Mouse (Mus musculus) gastrocnemius, postnatal 14 days (tissue): ENCODE results near the gene Gm4981. TPM values are rescaled to one million over a fixed set of nuclear protein-coding genes. Genes with fewer than 3 reads are reported as not detected.
"Not testable (repeated sequence)": the region's sequence is repeated elsewhere in the genome, so short reads cannot be mapped to it uniquely, and the experiment has no call there.

Experiments used
- DNase-seq: peaks from one replicate; pipeline ENCODE4 v3.0.0; 2021; ENCODE audit warnings: mixed read lengths
- intact Hi-C: fragments of 180-260 bp; cut with DNase I; formaldehyde crosslinking; loops from one replicate; pipeline ENCODE4 v1.15.1; 2025; ENCODE audit warnings: low total_unique reads
- total RNA-seq, 2 experiments: library from RNA; stranded (reverse); gene quantifications; 2 replicates each; pipeline ENCODE4 v1.2.3; 2021

Gm4981 gene
- total RNA-seq, 2 experiments from 2014 or later: not detected

DNA sequence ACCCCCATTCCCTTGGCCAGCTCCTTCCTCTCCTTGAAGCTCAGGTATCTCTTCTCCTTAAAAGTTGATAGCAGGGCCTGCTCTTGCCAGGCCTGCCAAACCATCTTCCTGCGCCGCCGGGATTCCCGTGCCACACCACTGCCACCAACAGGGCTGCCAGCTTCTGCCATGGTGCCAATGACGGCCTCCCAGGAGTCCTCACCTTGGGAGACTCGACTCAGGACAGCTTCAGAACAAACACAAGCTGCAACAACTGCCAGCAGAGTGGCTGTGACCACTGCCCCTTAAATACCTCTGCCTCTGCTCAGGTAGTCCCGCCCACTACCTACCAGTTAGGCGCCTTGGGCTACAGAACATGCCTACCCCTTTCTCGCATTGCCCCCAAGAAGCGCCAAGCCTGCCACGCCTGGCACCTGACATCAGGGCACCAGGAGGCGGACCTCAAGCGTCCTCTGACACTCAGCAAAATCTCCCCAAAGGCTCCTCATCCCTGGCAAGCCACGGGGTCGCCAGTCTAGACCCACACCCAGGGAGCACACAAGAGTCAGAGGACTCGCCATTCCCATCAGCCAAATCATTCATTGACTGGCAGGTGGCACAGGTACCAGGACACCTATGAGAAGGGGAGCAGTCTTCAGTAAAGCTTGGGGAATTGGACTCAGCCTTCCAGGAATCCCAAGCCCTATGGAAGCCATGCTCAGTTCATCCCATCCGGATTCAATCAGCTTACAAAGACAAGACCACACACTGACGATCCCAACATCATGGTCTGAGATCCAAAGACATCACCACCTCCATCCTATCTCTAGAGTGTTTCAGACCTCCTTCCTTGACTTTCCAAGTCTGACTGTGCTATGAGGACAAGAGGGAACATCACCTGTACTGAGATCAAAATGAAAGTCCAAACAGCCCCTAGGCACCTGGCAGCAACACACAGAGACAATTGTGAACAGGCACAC, 11.4 kb downstream of the Gm4981 start, which contains the start of gene AW822073:
AW822073 (minus strand) TSS at position 104 of the 959 bp plus-strand sequence.
- intact Hi-C loops: not testable (repeated sequence)
- DNase-seq: peak; percentile 57

DNA sequence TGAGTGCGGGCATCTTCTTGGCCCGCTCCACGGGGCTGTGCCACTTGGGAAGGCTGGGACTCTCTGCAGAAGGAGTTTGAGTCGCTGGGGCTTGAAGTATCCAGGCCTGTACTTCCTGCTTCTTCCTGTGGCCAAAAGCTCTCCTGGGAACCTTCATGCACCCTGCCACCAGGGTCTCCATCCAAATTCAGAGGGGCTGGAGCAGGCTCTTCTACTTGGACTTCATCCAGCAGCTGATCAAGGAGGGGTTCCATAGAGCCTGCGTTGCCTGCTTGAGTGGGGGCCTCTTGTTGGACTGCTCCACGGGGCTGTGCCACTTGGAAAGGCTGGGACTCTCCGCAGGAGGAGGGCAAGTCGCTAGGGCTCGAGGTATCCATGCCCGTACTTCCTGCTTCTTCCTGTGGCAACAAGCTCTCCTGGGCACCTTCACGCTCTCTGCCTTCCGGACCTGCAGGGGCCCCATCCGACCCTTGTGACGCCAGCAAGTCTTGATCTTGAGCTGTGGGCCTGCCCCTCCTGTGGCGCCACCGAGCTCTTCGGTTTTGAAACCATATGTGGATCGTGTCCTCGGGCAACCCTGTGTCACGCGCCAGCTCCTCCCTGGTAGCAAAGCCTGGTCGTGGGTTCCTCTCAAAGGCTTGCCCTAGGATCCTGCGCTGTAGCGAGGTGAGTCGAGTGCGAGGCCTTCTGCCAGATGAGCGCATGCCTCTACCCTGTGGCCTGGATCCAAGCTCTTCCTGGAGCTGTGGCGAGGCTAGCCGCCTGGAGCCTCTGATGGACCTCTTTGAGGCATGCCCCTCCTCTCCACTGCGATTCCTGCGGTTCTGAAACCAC, 12.3 kb downstream of the Gm4981 start:
- intact Hi-C loops: not testable (repeated sequence)

DNA sequence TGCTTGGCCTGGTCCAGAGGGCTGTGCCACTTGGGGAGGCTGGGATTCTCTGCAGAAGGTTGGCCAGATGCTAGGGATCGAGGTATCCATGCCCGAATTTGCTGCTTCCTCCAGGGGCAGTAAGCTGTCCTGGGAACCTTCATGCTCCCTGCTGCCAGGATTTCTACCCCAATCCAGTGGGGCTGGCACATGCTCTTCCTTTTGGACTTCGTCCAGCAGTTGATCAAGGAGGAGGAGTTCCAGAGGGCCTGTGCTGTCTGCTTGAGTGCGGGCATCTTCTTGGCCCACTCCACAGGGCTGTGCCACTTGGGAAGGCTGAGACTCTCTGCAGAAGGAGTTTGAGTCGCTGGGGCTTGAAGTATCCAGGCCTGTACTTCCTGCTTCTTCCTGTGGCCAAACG, 13.3 kb downstream of the Gm4981 start:
- DNase-seq, intact Hi-C loops: not testable (repeated sequence)

More for the DNA sequence above, 12.3 kb downstream of the Gm4981 start:
- peak; percentile 81 for DNase-seq

DNA sequence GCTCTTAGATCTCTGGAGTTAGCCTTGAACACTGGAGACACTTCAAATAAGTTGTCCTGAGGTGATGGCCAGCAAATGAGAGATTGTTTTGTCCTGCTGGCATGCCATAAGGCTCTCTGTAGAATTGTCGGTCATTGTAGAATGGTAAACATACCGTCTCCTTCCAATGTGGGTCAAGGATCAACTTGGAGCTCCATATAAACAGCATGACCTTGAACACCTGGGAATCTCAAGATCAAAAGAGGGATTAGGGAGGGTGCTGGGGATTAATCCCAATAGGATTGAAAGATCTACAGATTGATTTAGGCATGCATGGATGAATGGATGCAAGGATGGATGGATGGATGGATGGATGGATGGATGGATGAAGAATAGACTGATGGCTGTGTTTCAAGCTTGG, 14.9 kb downstream of the Gm4981 start:
- DNase-seq, intact Hi-C loops: not testable (repeated sequence)

DNA sequence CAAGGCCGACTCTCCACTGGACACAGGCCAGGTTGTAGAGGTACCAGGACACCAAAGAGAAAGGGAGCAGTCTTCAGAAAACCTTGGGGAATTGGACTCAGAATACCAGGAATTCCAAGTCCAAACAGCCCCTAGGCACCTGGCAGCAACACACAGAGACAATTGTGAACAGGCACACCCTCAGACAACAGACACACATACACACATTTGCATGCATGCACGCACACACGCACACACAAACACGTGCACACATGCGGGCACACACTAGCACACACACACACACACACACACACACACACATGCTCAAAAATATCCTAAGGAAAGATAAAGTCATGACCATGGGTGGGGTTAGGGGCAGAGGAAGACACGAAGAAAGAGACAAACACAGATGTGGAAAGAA, 15.8 kb downstream of the Gm4981 start:
- peak; percentile 38 for DNase-seq
- intact Hi-C loops: no loop called here

DNA sequence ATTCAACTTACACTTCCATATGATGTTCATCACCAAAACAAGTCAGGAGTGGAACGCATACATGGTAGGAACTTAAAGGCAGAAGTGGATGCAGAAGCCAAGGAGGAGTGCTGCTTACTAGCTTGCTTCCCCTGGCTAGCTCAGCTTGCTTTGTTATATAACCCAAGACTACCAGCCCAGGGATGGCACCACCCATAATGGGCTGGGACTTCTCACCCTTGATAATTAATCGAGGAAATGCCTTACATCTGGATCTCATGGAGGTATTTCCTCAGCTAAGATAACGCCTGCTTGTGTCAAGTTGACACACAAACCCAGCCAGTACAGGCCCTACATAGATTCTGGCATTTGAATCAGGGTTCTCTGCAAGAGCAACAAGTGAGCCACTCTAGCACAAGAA, 19.1 kb downstream of the Gm4981 start:
- DNase-seq: no peak
- intact Hi-C loops: no loop called here

DNA sequence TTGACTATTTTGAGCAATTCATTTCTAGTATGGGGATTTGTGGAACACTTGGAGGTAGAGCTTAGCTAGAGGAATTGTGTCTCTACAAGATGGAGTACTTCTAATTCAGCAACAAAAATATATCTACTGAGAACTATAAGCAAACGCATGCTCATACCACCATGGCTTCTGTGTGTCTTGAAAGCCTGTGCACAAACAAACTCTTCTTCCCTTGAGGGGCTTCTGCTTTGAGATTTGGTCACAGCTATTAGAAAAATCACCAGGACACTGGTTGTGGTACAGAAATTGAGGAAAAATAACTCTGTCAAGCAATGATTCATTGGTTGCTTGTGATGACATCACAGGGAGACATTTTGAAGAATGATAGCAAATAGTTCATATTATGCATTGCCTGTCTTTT, 21.1 kb downstream of the Gm4981 start:
- DNase-seq: no peak
- intact Hi-C loops: no loop called here

DNA sequence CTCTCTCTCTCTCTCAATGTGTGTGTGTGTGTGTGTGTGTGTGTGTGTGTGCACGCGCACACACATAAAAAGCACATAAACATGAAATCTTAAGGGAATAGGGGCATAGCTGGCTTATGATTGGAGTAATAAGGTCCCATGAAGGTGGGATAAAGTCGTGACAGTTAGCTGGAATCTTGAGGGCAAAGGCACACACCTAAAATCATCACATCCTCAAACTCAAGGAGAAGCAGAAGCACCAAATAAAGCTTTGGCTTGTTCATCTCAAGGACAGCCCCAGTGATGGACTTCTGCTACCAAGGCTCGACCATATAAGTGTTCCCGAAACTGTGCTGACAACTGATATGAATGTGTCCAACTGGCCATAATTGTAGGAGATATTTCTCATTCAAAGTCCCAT, 21.6 kb downstream of the Gm4981 start:
- no peak for DNase-seq
- intact Hi-C loops: no loop called here

DNA sequence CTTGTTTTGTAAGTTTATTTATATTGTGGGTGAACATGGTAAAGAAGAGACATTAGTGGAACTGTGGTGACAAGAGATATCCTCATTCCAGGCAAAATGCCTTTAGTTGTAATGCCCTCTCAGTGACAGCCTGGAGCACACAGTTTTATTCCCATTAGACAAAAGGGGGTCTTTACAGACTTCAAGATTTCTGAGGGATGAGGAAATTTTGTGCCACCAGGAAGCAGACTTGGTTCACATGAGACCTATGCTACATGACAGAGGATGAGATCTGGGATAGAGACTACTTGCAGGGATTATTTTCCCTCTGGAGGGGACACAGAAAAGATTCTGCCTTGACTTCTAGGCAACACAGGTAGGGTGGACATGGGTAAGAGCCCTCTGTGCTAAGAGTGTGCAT, 22.0 kb downstream of the Gm4981 start:
- DNase-seq: no peak
- intact Hi-C loops: no loop called here

DNA sequence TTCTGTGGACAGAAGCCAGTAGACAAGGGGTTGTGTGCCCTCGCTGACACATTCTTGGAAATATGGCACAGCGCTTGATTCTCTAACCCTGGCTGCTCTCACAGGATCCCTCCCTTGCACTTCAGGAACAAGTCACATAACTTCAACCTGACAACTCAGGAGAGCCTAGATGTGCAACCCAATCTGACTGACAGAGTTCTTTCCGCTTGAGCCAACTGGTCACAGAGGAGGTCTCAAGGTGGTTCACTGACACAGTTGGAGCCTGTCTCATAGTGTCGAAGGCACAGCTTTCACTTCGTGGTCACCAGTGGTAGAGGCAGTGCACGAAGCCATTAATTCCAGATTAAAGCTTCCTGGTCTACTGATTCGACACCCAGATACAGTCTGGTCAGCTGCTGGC, 24.3 kb downstream of the Gm4981 start:
- DNase-seq: no peak
- intact Hi-C loops: no loop called here

DNA sequence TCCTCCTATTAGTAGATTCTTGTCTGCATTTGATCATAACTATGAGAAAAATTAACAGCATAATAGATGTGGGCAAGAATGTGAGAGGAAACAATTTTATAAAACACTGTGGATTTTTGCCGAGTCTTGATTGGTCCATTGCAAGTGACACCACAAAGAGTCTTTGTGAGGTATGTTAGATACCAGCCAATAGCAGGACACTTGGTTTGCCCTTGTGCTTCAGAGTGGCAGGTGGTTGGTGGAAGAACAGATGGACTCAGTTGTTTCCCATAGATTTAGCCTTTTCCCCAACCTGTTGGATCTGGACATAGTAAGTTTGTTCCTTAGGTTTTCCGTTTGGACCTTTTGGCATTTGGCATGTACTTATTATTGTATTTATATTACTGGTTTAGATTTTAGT, 25.3 kb downstream of the Gm4981 start:
- no peak for DNase-seq

DNA sequence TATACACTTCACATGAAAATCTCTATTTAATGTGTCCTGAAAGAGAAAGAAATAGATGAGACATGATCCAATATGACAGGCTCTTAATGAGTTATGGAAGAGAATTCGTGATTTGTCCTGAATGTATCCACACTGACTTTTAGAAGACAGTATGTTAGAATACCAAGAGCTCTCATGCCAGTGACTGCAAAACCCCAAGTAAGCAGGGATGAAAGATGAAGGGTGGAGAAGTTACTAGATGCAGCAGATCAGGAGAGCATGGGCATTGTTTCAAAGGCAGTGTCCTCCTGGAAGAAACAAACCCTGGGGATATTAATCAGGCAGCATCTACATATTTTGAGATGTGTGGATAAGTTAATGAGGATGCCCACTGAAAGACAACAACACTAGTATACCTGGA, 26.0 kb downstream of the Gm4981 start:
- intact Hi-C loops: no loop called here
- DNase-seq: no peak

More for the DNA sequence above, 25.3 kb downstream of the Gm4981 start:
- intact Hi-C loops: no loop called here

DNA sequence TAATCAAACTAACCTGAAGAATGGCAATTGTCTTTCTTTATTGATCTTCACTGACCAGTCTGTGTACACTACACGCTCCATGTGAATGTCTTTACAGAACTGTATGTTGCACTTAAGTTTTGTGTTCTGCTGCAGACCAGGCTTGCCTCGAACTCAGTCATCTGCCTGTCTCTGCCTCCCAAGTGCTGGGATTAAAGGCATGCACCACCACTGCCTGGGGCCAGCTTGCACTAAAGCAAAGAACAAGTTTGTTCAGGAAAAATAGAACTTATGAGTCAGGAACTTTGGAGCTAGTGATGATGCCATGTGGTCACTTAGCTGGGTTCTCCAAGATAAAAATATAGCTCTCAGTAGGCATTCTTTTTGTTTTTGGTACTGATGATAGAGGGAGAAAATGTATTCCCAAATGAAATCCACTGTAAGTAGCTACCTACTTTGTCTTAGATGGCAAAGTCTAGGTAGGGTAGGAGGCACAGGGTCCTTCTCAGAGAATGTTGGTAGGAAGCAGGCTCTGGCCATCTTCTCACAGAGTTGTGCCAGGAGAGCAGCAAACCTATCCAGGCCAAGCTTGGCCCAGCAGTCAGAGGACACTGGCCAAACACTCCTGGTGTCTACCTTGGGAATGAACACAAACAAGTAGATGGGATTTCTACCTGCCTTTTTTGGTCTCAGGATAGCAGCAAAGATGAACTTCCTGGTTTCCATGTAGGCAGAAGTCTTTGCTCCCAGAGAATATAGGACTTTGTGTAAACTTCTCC, 26.6 kb downstream of the Gm4981 start:
- DNase-seq: no peak
- intact Hi-C loops: no loop called here

DNA sequence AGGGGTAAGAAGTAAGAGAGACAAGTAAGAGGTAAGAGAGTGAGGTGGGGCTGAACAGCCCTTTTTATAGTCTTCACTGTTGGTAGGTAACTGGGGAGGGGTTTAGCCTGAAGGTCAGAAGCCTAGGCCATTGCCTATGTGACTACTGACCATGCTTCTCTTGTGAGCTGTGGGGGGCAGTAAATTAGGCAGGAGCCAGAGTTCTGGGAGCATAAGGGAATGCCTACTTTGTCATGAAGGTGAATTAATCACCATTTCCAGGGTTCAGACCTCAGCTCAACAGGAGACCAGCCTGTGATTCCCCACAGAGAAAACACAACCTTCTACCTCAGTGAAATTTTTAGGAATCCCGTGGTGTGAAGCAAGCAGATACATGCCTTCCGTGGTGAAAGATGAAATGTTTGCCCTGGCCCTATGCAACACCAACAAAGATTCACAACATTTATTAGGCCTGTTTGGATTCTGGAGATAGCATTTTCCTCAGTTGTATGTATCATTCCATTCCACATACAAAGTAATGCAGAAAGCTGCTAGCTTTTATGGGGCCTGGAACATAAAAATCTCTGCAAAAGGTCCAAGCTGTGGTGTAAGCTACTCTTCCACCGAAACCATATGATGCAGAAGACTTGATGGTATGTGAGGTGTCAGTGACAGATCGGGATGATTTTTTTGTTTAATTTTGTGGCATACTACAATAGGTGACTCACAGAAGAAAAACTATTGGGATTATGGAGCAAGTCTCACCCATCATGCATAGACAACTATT, 29.7 kb downstream of the Gm4981 start:
- DNase-seq: no peak
- intact Hi-C loops: no loop called here

DNA sequence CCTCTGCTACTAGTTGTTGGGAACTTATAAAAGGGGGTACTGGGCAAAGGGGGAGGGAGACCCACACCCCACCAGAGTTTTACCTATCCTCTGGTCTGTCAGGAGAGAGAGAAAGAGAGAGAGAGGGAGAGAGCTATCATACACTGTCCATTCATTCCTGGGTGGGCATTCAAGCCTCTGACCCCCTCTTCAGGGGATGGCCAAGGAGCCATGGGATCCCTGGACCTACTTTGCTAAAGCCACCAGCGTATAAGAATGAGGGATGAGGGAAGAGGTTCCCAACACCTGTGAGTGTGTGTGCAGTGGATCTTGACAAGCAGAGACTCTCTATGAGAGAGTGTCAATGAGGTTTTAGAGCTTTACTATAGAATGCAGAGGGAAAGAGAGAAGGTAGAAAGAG, 30.5 kb downstream of the Gm4981 start:
- intact Hi-C loops: no loop called here

More for the DNA sequence above, 30.5 kb downstream of the Gm4981 start:
- no peak for DNase-seq
